Mouse (Mus musculus) midbrain, postnatal 0 days (tissue): ENCODE results near the gene Slc29a3. TPM values are rescaled to one million over a fixed set of nuclear protein-coding genes. Genes with fewer than 3 reads are reported as not detected.

Source experiments
- ATAC-seq: fragments of 200-750 bp; cut with Nextera tagmentation; 2 replicates; pipeline ENCODE4 v1.8.0; 2017; ENCODE audit warnings: moderate number of reproducible peaks, mild to moderate bottlenecking, moderate TSS enrichment, moderate library complexity; ENCODE audit not compliant: low FRiP score
- DNase-seq: peaks from one replicate; pipeline ENCODE4 v3.0.0-alpha.2; 2015; ENCODE audit warnings: low spot score
- H3K27ac ChIP-seq: fragments of 300-500 bp; sonication (generic); 2 replicates; pipeline ENCODE4 v1.5.1; 2014; ENCODE audit warnings: low read depth, mild to moderate bottlenecking, low read length, mixed read lengths
- H3K27me3 ChIP-seq: fragments of 300-500 bp; sonication (generic); 2 replicates; pipeline ENCODE4 v1.6.1; 2014; ENCODE audit warnings: low read length, control low read depth, mixed read lengths; ENCODE audit not compliant: insufficient read depth
- H3K36me3 ChIP-seq: fragments of 300-500 bp; sonication (generic); 2 replicates; pipeline ENCODE4 v1.6.1; 2014; ENCODE audit warnings: low read length, control low read depth, mixed read lengths; ENCODE audit not compliant: insufficient read depth
- H3K4me1 ChIP-seq: fragments of 300-500 bp; sonication (generic); 2 replicates; pipeline ENCODE4 v1.6.1; 2014; ENCODE audit warnings: mild to moderate bottlenecking, control low read depth, antibody characterized with exemption, low read length, mixed read lengths; ENCODE audit not compliant: insufficient read depth
- H3K4me2 ChIP-seq: fragments of 300-500 bp; sonication (generic); 2 replicates; pipeline ENCODE4 v1.6.1; 2014; ENCODE audit warnings: low read depth, mild to moderate bottlenecking, low read length, mixed read lengths; ENCODE audit not compliant: poor library complexity, severe bottlenecking
- H3K4me3 ChIP-seq: fragments of 300-500 bp; sonication (generic); 2 replicates; pipeline ENCODE4 v1.5.1; 2014; ENCODE audit warnings: low read depth, mild to moderate bottlenecking, low read length, moderate library complexity
- H3K9ac ChIP-seq: fragments of 300-500 bp; sonication (generic); replicated peaks from 2 replicates; pipeline ENCODE4 v1.6.1; 2014; ENCODE audit warnings: mild to moderate bottlenecking, low read length, moderate library complexity, mixed read lengths; ENCODE audit not compliant: poor library complexity, severe bottlenecking
- H3K9me3 ChIP-seq: fragments of 300-500 bp; sonication (generic); 2 replicates; pipeline ENCODE4 v1.6.1; 2016; ENCODE audit warnings: low read length, control low read depth
- CTCF ChIP-seq: IDR thresholded peaks from 2 replicates; pipeline ENCODE4 v1.5.1; 2016; ENCODE audit warnings: antibody characterized with exemption, mild to moderate bottlenecking
- WGBS: fragments of 180-500 bp; shearing (Covaris S2); extraction: QIAGEN DNeasy Blood & Tissue Kit; methylation state at CpG from one replicate; pipeline ENCODE4 v1.1.7; 2014; 5-methylcytosine and 5-hydroxymethylcytosine counted together
- polyA plus RNA-seq: library from polyadenylated mRNA; unstranded; fragments of >200 nt; fragmentation: Nextera tagmentation; extraction: Ambion mirVana; gene quantifications from 2 replicates; pipeline ENCODE4 v1.2.1, GENCODE M21; 2015
- total RNA-seq: library from RNA; depleted of rRNA; stranded (reverse); fragments of >200 nt; gene quantifications from 2 replicates; pipeline ENCODE4 v1.2.3, GENCODE M21; 2014

Gene Slc29a3
- total and polyA plus RNA-seq, 2 experiments from 2014 or later, result 6.9 to 7.8 TPM

- no peak for DNase-seq
Measured at GRCm38 (mm10) chr10:60705134-60705533, 47.5 kb downstream of the Slc29a3 start.

GRCm38 (mm10) chr10:60697775-60698174, 54.8 kb downstream of the Slc29a3 start:
- H3K4me3 ChIP-seq, result no peak overlapping the region
- no peak for DNase-seq
- no peak overlapping the region for H3K9ac ChIP-seq
- no peak for TF ChIP-seq CTCF
- no peaks in the 10 kb centered on the region for H3K9me3 ChIP-seq
- no peak overlapping the region for H3K27ac ChIP-seq
- peaks cover 2% of the 10 kb centered on the region for H3K27me3 ChIP-seq
- 0 out of 2 replicates have a peak, but pooled peaks cover 2% of the 10 kb centered on the region for H3K4me1 ChIP-seq
- H3K36me3 ChIP-seq, result no peaks in the 10 kb centered on the region
- WGBS, result 88% methylated on average over 6 of the region's 6 CpGs
- no peak overlapping the region for H3K4me2 ChIP-seq
- no peak for ATAC-seq

More at GRCm38 (mm10) chr10:60705134-60705533, 47.5 kb downstream of the Slc29a3 start:
- no peaks in the 10 kb centered on the region for H3K36me3 ChIP-seq
- H3K4me2 ChIP-seq, result no peak overlapping the region
- no peak for ATAC-seq
- H3K27ac ChIP-seq, result no peak overlapping the region
- peaks cover 2% of the 10 kb centered on the region; the same call in 1 of the 2 replicates for H3K27me3 ChIP-seq
- H3K9me3 ChIP-seq, result no peaks in the 10 kb centered on the region
- TF ChIP-seq CTCF, result no peak
- no peak overlapping the region for H3K4me3 ChIP-seq
- no peak overlapping the region for H3K9ac ChIP-seq
- WGBS, result 74% methylated on average over 2 of the region's 2 CpGs
- H3K4me1 ChIP-seq, result no peaks in the 10 kb centered on the region

DNA sequence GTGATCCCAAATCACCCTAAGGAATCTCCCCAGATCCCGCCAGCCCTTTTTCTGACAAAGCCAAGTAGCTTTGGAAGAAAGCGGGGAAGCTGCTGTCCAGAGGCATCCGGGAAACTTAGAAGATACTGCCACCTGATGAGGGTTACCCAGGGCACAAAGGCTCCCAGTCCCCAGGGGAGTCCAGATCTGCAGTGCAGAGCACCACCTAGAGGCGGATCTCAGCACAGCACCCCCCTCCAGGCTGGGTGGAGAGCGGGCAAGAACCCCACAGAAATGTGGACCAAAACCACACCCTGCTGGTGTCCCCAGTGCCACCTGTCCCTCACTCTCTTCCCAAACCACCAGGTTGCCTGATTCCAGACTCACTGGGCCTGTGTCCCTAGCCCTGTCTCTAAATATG, 55.6 kb downstream of the Slc29a3 start:
- ATAC-seq (no peak), DNase-seq (peak; percentile 51)
- Histone ChIP-seq H3K4me1 (0 out of 2 replicates have a peak, but pooled peaks cover 2% of the 10 kb centered on the region), H3K36me3 (no peaks in the 10 kb centered on the region), H3K9ac (no peak overlapping the region), H3K4me3 (no peak overlapping the region), H3K27ac (no peak overlapping the region), H3K27me3 (peaks cover 2% of the 10 kb centered on the region), H3K4me2 (no peak overlapping the region), H3K9me3 (no peaks in the 10 kb centered on the region)
- 20% methylated on average over 5 of the region's 5 CpGs for WGBS
- TF ChIP-seq CTCF, result peak; percentile 80

DNA sequence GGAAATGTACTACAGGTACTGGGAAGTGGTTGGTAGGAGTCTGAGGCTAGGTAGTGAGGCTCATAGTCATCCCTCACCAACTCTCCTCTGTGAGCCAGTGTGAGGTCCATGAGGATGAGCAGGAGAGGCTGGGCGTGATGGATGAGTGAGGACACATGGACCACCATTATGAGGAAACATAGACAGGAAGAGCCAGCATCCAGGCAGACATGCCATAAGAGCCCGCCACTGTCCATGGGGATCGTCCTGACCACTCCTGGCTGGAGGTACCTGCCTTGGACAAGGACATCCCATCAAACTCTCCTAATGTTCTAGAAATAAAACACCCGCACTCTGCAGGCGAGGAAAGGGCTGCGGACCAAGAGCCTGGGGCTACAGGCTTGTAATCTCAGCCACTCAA, 56.2 kb downstream of the Slc29a3 start, which contains the start of gene Cdh23:
Gene Cdh23 (minus strand): TSS at position 101 of the 400 bp plus-strand sequence.
- 0 out of 2 replicates have a peak, but pooled peaks cover 2% of the 10 kb centered on the region for H3K4me1 ChIP-seq
- H3K9ac ChIP-seq, result no peak within 1 kb of the TSS
- H3K27ac ChIP-seq, result no peak within 1 kb of the TSS
- no peaks in the 10 kb centered on the region for H3K9me3 ChIP-seq
- H3K27me3 ChIP-seq, result peaks cover 2% of the 10 kb centered on the region
- H3K4me2 ChIP-seq, result no peak within 1 kb of the TSS
- no peak for TF ChIP-seq CTCF
- H3K4me3 ChIP-seq, result no peak within 1 kb of the TSS
- DNase-seq (no peak), ATAC-seq (no peak)
- 92% methylated on average over 6 of the region's 6 CpGs for WGBS
- no peaks in the 10 kb centered on the region for H3K36me3 ChIP-seq

DNA sequence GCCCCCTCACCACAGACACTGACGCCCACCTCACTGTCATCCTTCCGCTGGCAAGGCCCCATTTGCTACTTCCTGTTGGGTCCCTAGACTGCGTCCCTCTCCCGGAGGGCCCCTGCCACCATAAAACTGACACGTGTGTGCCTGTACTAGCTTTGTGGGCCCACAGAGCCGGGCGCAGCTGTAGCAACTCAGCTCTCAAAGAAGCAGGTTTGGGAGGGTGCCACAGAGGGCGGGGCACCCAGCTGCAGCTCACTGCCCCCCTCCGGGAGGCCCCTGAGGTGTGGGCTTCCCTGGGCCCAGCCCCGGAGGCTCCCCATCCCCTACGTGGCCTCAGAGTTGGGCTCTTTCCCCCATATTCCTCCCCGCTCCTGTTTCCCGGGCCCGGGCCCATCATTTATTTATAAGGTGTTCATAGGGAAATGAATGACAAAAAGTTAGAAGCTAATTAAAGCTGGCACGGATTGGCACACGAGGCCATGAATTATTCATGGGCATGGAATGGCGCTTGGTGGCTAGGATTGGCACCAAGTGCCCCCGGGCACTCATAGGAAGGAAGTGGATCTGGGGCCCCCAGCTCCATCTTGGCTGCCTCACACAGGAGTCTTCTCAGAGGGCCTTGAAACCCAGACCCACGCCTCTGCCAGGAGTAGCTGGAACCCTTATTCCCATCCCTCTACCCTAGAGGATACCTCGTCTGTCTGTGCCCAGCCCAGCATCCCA, 60.8 kb downstream of the Slc29a3 start:
- Histone ChIP-seq H3K27ac (no peak overlapping the region), H3K4me3 (no peak overlapping the region), H3K9ac (no peak overlapping the region), H3K9me3 (no peaks in the 10 kb centered on the region), H3K27me3 (peaks cover 30% of the 10 kb centered on the region), H3K4me1 (0 out of 2 replicates have a peak, but pooled peaks cover under 1% of the 10 kb centered on the region), H3K36me3 (no peaks in the 10 kb centered on the region), H3K4me2 (no peak overlapping the region)
- ATAC-seq (no peak), DNase-seq (peak; percentile 24)
- no peak for TF ChIP-seq CTCF
- WGBS, result 56% methylated on average over 20 of the region's 20 CpGs

DNA sequence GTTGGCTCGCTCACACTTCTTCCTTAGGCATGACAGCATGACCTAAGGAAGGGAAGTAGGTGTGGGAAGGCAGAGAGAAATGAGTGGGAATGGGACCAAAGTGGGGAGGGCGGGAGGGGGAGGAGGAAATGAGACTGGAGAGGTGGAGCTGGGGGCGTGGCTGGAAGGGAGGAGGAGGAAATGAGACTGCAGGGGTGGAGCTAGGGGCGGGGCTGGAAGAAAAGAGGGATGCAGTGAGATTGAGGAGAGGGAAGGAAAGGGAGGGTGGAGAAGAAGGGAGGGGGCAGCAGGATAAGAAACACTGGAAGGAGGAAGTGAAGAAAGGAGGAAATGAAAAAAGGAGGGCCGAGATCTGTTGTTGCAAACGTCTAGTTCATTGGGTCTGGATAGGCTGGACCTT, 61.6 kb downstream of the Slc29a3 start:
- H3K4me3 ChIP-seq, result no peak overlapping the region
- ATAC-seq (no peak), DNase-seq (no peak)
- H3K4me1 ChIP-seq, result peaks cover 9% of the 10 kb centered on the region; the same call in 1 of the 2 replicates
- no peak for TF ChIP-seq CTCF
- no peaks in the 10 kb centered on the region for H3K36me3 ChIP-seq
- H3K27ac ChIP-seq, result no peak overlapping the region
- 50% methylated on average over 6 of the region's 6 CpGs for WGBS
- H3K4me2 ChIP-seq, result no peak overlapping the region
- H3K9me3 ChIP-seq, result no peaks in the 10 kb centered on the region
- H3K27me3 ChIP-seq, result peaks cover 39% of the 10 kb centered on the region
- H3K9ac ChIP-seq, result no peak overlapping the region
